Mouse (Mus musculus): ENCODE measurements around the gene Meiob.

Meiob gene

DNA sequence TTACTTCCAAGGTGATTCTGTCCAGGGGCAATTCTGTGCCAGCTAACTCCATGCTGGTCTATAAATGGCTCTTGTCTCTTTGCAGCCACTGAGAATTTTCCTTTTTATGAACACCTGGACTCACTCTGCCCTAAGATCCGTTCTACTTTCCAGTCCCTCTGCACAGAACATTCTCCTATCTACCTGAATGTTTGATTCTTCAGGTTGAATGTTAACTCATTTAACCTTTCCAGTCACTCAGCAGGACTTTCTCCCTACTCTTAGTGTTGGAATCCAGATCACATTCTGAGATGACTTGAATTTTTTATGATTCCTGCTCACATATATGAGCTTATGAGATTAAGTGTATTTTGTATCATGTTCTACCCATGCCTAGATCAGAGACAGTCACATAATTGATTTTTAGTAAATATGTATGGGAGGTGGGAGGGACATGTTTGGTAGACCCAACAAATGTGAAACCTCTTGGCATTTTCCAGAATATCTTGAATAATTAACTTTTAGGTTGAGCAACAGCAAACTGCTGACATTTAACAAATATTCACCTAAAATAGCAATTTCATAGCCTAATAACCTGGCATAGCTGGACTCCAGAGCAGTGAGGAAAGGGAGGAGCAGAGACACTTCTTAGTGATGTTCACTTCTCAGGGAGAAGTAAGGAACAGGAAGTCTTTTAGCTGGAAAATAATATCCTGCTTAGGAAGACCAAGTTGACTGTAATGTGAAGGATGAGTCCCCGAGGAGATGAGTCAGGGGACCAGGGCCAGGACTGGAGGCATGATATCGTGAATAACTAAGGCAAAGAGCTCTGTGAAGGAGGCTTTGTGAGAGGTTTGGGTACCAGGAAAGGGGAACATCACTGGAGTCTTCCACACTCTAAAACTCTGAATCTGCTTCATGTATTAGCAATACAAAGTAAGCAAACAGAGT lies 17.5 kb downstream of the Meiob start:
- in situ Hi-C loops (cut with MseI, MboI): loop anchor here in 1 of 2 experiments (5.0 kb wide), 1 partner anchor 74 kb away; no protein-coding TSS in a partner anchor

DNA sequence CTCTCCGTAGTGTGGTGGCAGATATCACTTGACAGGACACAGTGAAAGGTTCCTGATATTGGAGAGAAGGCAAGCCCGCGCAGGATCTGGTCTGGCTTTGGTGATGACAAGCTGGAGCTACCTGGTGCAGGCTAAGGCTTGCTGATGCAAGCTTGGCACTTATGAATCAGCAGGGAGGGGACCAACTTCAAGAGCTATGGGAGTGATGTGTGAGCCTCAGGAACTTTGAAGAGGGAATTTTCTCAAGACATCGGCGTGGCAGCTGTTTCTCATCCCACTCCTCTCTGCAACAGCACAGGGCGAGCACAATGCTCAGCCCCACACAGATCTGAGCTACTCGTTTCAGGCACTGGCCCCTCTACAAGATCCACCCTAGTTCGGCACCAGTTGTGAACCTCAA lies 35.8 kb downstream of the Meiob start, which contains the start of gene Hagh:
TSS of gene Hagh (plus strand) at position 302 of the 400 bp plus-strand sequence.
- in situ Hi-C loops (cut with MseI, MboI): no loop called here

DNA sequence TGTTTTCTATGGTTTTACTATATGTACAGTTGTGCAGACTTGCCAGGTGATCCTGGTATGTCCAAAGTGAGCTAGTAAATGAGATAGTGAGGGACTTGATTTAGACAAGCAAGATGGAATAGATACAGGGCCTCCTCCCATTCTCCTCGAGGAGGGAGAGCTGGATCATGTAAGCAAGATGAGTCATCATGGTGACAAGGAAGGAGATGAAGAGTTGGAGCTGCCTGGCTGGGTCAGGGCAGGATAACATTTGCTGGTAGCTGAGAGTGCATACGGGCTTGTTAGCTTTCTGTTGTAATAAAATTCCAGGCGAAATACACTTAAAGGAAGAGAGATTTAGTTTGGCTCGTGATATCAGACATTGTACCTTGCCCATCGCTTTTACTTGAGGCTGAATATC lies 36.3 kb downstream of the Meiob start:
- in situ Hi-C loops (cut with MseI, MboI): no loop called here

DNA sequence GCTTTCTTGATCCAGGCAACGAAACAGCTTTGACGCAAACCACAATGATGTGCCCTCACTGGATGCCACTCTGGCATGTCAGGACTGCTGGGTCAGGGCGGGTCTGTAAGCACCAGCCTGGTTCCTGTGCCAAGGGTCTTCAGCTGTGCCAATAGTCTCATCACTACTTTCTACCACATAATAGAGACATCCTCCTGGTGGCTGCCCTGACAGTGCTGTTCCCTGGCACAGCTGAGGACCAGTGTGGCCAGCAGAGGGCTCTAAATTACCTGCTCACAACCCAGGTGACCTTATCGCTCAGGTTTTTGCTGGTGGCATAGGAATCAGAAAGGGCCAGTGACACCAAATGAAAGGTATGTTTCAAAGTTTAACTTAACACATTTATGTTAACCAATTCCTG lies 37.0 kb downstream of the Meiob start:
- in situ Hi-C loops (cut with MseI, MboI): no loop called here

DNA sequence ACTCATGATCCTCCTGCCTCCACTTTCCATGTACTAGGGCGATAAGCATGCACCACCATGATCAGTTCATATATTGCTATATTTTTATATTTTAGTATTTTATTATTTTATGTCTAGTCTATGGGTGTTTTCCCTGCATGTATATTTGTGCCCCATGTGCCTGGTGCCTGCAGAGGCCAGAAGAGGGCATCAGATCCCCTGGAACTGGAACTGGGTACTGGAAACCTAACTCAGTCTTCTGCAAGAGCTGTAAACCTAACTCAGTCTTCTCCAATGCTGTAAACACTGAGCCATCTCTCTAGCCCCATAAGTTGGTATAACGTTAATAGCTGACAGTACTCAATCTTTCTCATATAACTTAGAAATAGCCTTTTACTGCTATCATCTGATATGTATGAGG lies 38.5 kb downstream of the Meiob start:
- in situ Hi-C loops (cut with MseI, MboI): no loop called here

DNA sequence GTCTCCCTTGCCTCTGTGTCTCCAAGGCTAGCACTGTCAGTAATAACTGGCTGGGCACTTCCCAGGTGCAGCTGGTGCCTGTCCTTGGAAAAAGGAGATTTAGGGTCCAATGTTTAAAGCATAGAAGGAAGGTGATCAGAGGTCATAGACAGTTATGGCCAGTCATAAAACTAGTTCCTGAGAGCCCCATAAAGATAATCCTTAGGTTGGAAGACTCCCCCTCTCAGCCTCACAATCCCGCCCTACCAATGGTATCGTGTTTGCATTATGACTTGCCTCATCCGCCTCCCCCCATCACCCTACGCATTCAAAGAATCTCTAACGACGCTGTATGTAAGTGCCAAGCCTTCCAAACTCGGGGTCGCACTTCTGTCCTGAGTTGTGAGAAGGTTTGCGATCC lies 40.4 kb downstream of the Meiob start:
- in situ Hi-C loops (cut with MseI, MboI): no loop called here

DNA sequence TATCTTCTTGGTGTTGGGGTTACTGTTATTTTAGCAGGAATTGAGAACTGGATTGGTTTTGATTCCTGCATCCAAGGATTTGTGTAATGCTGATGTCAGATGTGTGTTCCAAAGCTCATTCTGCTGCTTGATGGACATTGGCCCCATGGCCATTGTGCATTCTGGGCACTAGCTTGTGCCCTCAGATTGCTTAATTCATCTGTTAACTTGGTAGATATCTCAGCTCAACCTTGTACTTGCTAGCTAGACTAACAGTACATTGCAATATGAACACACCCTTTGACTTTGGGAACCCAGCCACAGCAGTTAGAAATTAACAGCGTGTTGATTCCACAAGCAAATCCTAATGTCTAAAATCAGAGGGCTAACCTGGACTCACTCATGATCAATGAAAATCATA lies 43.3 kb downstream of the Meiob start:
- in situ Hi-C loops (cut with MseI, MboI): no loop called here

DNA sequence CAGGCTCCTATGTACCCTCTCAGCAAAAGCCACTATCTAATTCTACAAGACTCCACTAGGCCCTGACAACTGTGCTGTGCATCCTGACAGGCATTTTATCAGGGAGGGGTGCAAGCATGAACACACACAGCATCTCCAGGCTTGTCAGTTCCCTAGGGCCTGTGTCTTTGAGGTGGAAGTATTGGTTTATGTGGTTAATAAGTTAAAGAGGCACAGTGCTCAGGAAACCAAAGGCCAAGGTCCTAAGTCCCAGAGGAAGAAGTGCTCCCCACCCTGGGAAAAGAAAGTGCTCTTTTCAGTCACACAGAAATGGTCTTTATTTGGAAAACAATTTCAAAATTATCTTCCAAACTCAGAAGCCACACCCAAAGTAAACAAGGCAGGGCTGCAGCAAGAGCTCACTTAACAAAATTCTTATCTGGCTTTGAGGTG lies 44.5 kb downstream of the Meiob start:
- in situ Hi-C loops (cut with MseI, MboI): no loop called here

DNA sequence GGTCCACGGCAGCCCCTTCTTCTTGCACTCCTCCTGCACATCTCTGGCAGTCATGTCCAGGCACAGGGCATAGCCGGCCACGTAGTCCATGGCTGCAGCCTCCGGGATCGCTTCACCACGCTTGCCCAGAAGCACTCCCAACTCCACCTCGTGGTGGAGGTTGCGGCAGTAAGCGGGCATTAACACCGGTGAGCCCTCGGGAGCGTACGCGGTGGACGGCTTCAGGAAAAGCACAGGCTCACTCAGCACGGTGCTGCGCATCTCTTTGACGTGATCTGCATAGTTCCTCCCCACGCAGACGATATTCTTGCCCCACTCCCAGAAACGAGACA lies 45.6 kb downstream of the Meiob start:
- in situ Hi-C loops (cut with MseI, MboI): no loop called here

DNA sequence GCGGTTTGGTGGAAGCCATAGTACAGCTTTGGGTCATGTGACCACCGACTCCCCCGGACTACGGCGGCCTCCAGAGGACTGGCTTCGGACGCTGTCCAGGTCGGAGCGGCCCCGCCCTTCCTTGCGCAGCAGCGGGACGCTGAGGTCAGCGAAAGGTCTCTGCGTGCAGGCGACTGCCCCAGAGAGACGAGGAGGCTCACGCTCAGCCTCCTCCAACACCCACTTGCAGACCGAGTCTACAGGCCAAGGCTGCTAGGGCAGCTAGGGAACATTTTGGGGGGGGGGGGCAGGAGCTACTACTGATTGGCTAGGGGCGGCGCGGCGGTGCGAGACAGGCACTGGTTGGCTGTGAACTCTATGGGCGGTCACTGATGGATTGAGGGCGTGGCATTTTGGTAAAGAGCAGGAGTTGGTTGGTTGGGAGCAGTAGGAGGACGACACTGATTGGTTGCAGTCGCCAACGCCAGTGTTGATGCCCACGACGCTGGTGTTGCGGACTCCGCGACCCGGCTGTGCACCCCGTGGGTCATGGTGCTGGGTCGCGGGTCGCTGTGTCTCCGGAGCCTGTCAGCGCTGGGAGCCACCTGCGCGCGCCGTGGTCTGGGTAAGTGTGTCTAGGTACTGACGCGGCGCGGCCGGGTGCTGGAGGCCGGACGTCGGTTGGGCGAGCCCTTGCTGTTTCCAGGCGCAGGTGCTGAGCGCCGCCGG lies 46.1 kb downstream of the Meiob start, which contains the start of gene Fahd1:
TSS of gene Fahd1 (minus strand) at position 300 of the 708 bp plus-strand sequence.
- in situ Hi-C loops (cut with MseI, MboI): no loop called here

DNA sequence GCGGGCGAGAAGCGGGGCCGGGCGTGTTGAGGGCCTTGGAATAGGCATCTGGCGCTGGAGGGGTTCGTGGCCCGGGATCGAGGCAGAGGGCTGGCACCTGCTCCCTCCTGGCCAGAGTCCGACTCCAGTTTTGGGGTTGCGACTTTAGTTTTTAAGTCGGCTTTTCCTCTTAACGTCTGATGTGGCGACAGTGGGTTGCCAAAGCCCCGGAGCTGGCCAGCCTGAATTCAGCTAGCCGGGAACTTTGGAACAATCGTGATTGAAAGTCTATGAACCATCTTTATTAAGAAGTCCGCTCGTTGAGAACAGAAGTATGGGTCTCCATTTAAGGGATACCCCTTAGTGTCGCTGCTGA lies 46.7 kb downstream of the Meiob start:
- in situ Hi-C loops (cut with MseI, MboI): no loop called here

DNA sequence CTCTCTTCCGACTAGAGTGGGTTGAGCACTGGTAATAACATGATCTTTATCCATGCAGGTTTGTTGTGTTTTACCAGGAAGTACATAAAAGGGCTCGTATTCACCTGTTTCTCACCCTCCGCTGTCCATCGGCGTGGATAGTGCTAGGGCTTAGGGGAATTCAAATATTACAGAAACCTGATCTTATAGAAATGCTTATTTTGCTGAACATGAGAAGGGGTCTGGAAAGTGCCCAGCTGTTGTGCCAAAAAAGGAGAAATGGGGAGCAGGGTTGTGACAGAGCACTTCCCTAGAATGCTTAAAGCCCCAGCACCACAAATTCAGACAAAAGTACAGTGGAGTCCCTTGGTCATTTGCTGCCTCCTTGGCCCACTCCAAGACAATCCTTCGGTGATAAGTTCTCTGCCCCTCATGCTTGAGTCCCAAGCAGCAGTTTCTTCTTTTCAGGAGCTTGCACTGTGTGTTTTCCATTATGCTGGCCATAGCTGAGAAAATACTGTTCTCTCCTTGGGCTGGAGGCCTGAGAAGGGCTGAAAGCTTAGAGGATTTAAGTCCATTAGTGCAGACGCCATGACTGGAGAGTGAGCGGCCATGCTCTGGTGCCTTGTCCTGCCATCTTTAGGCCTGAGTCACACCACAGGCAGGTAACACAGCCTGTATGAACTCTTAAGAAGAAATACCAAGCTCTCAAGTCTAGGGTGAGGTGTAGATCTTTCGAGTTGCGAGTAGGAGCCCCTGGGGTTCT lies 47.5 kb downstream of the Meiob start:
- in situ Hi-C loops (cut with MseI, MboI): no loop called here

DNA sequence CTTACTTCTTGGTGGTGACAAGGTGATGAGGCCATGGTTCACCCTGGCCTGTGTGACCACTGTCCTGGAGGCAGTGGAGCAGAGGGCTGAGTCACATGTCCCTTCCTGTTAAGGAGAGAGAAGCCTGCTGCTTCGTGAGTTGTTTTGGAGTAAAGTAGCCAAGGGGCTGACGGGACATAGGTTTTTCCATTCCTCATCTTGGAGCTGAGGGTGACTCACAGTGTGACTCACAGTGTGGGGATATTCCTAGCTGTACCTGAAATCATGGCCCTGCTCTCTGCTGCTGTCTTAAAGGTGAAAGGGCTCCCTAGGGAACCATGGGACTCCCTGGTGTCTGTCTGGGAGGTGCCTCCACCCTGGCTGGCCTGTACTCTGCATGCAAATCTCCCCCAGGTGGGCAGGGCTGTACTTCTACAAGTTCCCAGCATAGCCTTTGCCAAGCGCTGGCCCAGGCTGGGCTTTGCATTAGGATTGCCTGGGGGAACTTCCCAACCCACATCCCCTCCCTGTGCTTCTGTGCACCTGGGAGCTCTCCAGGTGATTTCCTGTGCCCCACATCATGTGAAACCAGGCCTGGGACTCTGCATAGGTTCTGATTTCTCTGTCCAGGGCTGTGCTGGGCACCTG lies 51.9 kb downstream of the Meiob start:
- in situ Hi-C loops (cut with MseI, MboI): no loop called here

DNA sequence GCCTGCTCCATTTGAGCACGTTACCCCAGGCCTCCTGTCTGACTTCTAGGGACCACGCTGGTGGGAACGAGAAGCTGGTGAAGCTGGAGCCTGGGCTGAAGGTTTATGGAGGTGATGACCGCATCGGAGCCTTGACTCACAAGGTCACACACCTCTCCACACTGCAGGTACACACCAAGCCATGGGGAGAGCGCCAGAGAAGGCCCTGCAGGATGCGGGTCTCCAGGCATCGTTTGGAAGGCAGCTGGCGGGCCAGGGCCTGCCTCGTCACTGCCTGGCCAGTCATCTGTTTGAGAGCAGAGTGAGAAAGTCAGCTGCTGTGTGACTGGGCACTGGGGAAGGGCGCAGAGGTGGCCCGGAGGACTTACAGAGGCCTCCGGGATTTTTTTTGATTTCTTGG lies 52.5 kb downstream of the Meiob start:
- in situ Hi-C loops (cut with MseI, MboI): no loop called here

DNA sequence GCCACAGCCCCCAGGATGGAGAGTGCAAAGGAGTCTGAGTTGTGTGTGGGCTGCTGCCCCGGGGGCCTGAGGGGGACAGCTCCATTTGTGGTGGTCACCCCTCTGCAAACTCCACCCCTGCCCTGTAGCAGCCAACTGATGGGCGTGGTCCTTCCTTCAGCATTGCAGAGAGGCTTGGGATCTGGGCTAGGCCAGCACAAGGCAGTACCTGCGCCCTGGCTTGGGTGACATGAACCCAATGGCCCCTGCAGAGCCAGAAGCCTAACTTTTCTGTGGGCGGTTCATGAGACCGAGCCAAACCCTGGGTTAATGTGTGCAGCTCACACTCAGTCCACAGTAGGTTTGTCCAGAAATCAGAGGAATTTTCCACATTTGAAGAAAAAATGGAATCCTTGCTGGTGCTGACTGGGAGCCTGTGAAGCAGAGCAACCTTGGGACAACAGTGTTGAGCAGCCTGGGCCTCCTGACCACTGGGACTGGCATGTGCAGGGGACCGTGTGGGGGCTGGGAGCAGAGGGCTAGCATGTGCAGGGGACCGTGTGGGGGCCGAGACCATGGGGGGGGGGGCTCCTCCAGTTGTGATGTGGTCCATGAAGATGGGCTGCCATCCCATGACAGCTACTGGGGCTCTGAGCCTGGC lies 53.9 kb downstream of the Meiob start:
- in situ Hi-C loops (cut with MseI, MboI): no loop called here

DNA sequence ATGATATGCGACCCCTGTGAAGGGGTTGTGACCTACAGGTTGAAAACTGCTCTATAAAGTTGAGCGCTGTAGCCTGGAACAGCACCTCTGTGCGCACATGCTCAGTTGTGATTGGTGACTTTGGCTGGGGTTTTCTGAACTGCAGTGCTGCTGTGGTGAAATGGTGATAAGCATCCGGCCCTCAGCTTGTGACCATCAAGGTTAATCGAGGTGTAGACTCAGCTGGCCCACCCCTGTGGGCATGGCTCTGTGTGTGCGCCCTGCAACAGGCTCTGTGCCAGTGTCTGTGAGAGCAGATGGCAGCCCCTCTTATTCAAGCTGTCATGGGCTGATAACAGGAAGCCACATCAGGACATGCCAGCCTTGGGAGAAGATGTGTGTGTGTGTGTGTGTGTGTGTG lies 54.9 kb downstream of the Meiob start:
- in situ Hi-C loops (cut with MseI, MboI): no loop called here

DNA sequence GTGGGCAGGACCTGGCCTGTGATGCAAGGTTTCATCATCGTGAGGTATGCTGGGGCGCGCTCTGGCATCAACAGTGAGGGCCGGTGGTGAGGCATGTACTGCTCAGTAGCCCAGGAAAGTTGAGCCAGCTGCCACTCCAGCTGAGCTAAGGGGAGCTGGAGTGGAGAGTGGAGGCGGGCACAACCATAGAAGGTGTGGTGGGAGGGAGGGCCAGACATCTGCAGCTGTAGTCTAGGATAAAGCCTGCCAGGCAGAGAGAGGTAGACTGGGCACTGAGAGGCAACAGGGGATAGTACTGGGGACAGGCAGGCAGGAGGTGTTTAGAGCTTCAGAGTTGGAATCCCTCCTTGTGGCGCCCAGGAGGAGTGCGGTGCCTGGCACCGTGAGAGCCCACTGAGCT lies 56.0 kb downstream of the Meiob start:
- in situ Hi-C loops (cut with MseI, MboI): no loop called here

DNA sequence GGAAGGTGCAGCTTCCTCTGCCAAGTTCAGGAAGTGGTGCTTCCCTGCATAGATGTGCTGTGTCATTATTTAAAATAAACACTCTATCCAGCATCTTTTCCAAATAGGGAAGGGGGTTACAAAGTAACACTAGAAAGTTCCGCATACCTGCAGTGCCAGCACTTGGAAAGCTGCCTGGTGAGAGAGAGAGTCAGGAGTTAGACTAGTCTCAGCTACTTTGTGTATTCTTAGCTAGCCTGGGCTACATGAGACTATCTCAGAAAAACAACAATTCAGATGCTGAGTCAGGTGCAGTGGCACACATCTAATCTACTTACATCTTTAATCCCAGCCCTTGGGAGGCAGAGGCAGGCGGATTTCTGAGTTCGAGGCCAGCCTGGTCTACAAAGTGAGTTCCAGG lies 57.7 kb downstream of the Meiob start:
- in situ Hi-C loops (cut with MseI, MboI): no loop called here

DNA sequence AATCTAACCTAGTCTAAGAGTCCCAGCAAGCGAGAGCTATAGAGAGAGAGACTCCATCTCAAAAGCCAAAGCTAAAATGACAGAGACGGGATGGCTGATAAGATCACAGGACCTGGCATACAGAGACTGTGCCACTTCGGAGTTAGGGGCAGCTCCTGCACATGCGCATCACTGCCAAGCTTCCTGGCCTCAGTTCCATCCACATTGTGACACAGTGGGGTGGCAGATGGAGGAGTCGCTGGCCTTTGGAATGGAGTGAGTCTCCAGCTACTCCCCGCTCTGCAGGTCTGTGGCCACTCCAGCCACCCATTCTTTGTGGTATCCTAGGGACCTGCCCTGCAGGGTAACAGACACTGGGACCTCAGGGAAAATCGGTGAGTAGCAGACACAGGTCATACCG lies 61.7 kb downstream of the Meiob start, which contains the start of gene Igfals:
TSS of gene Igfals (plus strand) at position 222 of the 400 bp plus-strand sequence.
- in situ Hi-C loops (cut with MseI, MboI): no loop called here

DNA sequence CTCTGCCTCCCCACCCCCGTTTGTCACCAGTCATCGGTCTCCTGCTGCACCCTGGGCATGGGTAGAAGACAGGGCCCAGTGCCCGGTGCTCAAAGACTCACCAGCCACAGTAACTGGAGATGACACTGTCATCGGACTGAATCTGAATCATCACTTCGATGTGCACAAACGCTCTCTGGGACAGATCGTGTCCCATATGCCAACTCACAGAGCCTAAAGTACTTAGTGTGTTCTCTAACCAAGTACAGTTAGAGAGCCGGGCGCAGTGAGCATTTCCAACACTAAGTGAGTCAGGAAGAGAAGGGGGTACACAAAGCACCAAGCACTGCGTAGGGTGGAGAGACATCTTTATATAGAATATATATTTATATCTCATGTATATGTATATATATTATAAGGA lies 63.8 kb downstream of the Meiob start:
- in situ Hi-C loops (cut with MseI, MboI): no loop called here

DNA sequence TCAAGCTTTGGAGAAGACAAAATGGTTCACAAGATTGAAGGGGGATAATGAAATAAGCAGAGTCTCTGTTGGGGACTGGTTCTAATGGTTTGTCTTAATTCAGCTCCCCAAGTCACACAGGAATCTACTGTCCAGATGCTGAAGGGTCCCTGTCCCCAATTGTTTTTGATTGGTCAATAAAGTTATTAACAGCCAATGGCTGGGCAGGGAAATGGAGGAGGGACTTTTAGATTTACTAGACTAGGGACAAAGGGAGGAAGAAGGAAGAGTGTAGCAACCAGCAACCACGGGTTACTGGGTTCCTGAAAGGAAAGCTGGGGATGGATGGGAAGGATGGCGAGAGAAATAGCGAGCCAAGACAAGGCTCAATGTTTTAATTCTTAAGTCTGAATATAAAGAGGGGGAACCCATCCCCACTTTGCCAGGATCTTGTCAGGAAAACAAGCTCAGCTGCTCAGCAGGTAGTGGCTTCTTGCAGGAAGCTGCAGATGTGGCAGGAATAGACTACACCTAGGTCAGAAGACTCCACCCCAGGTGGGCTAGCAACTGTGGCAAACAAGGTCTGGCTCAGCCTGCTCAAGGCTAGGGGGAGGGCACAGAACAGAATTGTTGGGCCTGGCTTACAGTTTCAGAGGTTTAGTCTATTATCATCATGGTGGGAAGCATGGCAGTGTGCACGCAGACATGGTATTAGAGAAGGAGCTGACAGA lies 69.8 kb downstream of the Meiob start:
- in situ Hi-C loops (cut with MseI, MboI): no loop called here

All from mouse trophoblast stem cell (cell line).